ENCODE assay signal across 16 mouse cellular contexts in genomic region chr13:94130394-94130793, GRCm38 (mm10).
A peak's percentile ranks its signal among the peaks of the same experiment; 100 is the strongest.
DNase-seq lines count a peak whose midpoint lies in the region; ATAC-seq lines count a peak whose summit lies in the region.
"Had no signal": no experiment of that assay in that cellular context is flagged by ENCODE, and none has a peak within 500 bp of the region (broad histone marks: within the 10 kb centered on the region; RNA-seq: fewer than 3 reads in every experiment).

No protein-coding gene starts in this region.

- no peak overlapping the region for H3K4me3 ChIP-seq in heart, embryonic 10.5 days
- H3K4me3 ChIP-seq in kidney, embryonic 15.5 days (replicated peaks), result no peak overlapping the region
- H3K4me3 ChIP-seq in embryonic facial prominence, embryonic 10.5 days, result no peak overlapping the region
- 0 out of 2 replicates have a peak overlapping the region, but pooled peaks have one; percentile 7 for H3K4me3 ChIP-seq in heart, embryonic 16.5 days (ENCODE audit: low read length)
- H3K4me3 ChIP-seq: megakaryocyte, embryonic 14.5 days had no signal

- no peak for ATAC-seq in kidney, embryonic 15.5 days (replicated peaks; ENCODE audit: low FRiP score)
- ATAC-seq in heart, embryonic 16.5 days (replicated peaks; ENCODE audit: extremely low read depth, insufficient read depth, low FRiP score), result no peak
- no peak for ATAC-seq in megakaryocyte, adult 5-6 weeks (ENCODE audit: poor library complexity, severe bottlenecking)
- ATAC-seq: forebrain, embryonic 14.5 days; inflammation-experienced regulatory T-cells, adult 6 months; midbrain, embryonic 16.5 days had no signal

- no peak overlapping the region for H3K9ac ChIP-seq in kidney, embryonic 15.5 days
- H3K9ac ChIP-seq in heart, embryonic 16.5 days (ENCODE audit: low read length), result no peak overlapping the region
- H3K9ac ChIP-seq: lung, embryonic 14.5 days had no signal

- WGBS in heart, embryonic 10.5 days, result 44% methylated on average over 7 of the region's 7 CpGs
- WGBS in kidney, embryonic 15.5 days, result 64% methylated on average over 7 of the region's 7 CpGs
- WGBS in embryonic facial prominence, embryonic 10.5 days, result 41% methylated on average over 7 of the region's 7 CpGs
- WGBS in heart, embryonic 16.5 days, result 48% methylated on average over 7 of the region's 7 CpGs

- H3K27me3 ChIP-seq in heart, embryonic 10.5 days (ENCODE audit: insufficient read depth, poor library complexity, severe bottlenecking), result no peaks in the 10 kb centered on the region
- no peaks in the 10 kb centered on the region for H3K27me3 ChIP-seq in kidney, embryonic 15.5 days
- H3K27me3 ChIP-seq in embryonic facial prominence, embryonic 10.5 days (replicated peaks; ENCODE audit: low read depth, poor library complexity, severe bottlenecking), result 0 out of 2 replicates have a peak, but pooled peaks cover 5% of the 10 kb centered on the region
- H3K27me3 ChIP-seq in heart, embryonic 16.5 days (ENCODE audit: control insufficient read depth, insufficient read depth, low read length), result no peaks in the 10 kb centered on the region

- no peak overlapping the region for H3K4me2 ChIP-seq in kidney, embryonic 15.5 days
- H3K4me2 ChIP-seq in heart, embryonic 16.5 days (ENCODE audit: low read depth, low read length), result peak overlapping the region; percentile 14
- H3K4me2 ChIP-seq: lung, embryonic 14.5 days had no signal

- no peaks in the 10 kb centered on the region for H3K9me3 ChIP-seq in heart, embryonic 10.5 days
- H3K9me3 ChIP-seq in kidney, embryonic 15.5 days (replicated peaks), result no peaks in the 10 kb centered on the region
- H3K9me3 ChIP-seq in embryonic facial prominence, embryonic 10.5 days, result no peaks in the 10 kb centered on the region
- no peaks in the 10 kb centered on the region for H3K9me3 ChIP-seq in heart, embryonic 16.5 days (replicated peaks; ENCODE audit: control insufficient read depth, low read length)
- H3K9me3 ChIP-seq: megakaryocyte, embryonic 14.5 days had no signal

- no peaks in the 10 kb centered on the region for H3K36me3 ChIP-seq in heart, embryonic 10.5 days
- peaks cover 14% of the 10 kb centered on the region for H3K36me3 ChIP-seq in kidney, embryonic 15.5 days
- H3K36me3 ChIP-seq in embryonic facial prominence, embryonic 10.5 days (replicated peaks), result peaks cover 12% of the 10 kb centered on the region; the same call in 1 of the 2 replicates
- H3K36me3 ChIP-seq in heart, embryonic 16.5 days (ENCODE audit: control insufficient read depth, insufficient read depth), result no peaks in the 10 kb centered on the region

- no peak overlapping the region for H3K27ac ChIP-seq in heart, embryonic 10.5 days
- H3K27ac ChIP-seq in kidney, embryonic 15.5 days, result peak overlapping the region; percentile 28; the same call in 1 of the 2 replicates
- peak overlapping the region; percentile 67 for H3K27ac ChIP-seq in embryonic facial prominence, embryonic 10.5 days (replicated peaks)
- H3K27ac ChIP-seq in heart, embryonic 16.5 days (ENCODE audit: low read length), result peak overlapping the region; percentile 68

- peak; percentile 91 for DNase-seq in heart, adult 11 months
- DNase-seq in heart, embryonic 10.5 days (ENCODE audit: low spot score), result no peak
- no peak for DNase-seq in kidney, adult 18-20 months
- DNase-seq in embryonic facial prominence, embryonic 10.5 days (ENCODE audit: low spot score), result no peak
- no peak for DNase-seq in right cerebral cortex, postnatal 14 days
- DNase-seq: cerebellum, adult 11 months; kidney, postnatal 36 days; lung, embryonic 14.5 days; thymus, postnatal 4 days had no signal

- peaks cover 26% of the 10 kb centered on the region for H3K4me1 ChIP-seq in heart, embryonic 10.5 days
- peaks cover 56% of the 10 kb centered on the region for H3K4me1 ChIP-seq in kidney, embryonic 15.5 days
- H3K4me1 ChIP-seq in embryonic facial prominence, embryonic 10.5 days, result peaks cover 57% of the 10 kb centered on the region
- peaks cover 11% of the 10 kb centered on the region; the same call in 1 of the 2 replicates for H3K4me1 ChIP-seq in heart, embryonic 16.5 days (ENCODE audit: control insufficient read depth, insufficient read depth, low read length)
- H3K4me1 ChIP-seq: megakaryocyte, embryonic 14.5 days had no signal
